Mouse (Mus musculus) CH12.LX (cell line): ENCODE results near the gene Srgap2.

ENCODE experiments used
- MEF2A ChIP-seq: IDR thresholded peaks from 2 replicates; pipeline ENCODE4 v1.6.1; 2014; ENCODE audit warnings: low read depth, mild to moderate bottlenecking, inconsistent platforms, low read length, improper control_type of control experiment, borderline replicate concordance
- POLR2A ChIP-seq: IDR thresholded peaks from 2 replicates; pipeline ENCODE4 v1.6.1; 2011; ENCODE audit warnings: low read depth, mild to moderate bottlenecking, improper control_type of control experiment, low read length
- RCOR1 ChIP-seq: conservative IDR thresholded peaks from 2 replicates; pipeline ENCODE4 v1.6.1; 2012; ENCODE audit warnings: low read depth, mild to moderate bottlenecking, inconsistent platforms, low read length, improper control_type of control experiment

GRCm38 (mm10) chr1:131284616-131285015, 242.5 kb downstream of the Srgap2 start:
- TF ChIP-seq POLR2A (no peak), MEF2A (no peak), RCOR1 (no peak)
